Mouse (Mus musculus) sigmoid colon, adult 10 weeks (tissue): Measurements from ENCODE around the gene Clstn2. TPM values are rescaled to one million over a fixed set of nuclear protein-coding genes. Genes with fewer than 3 reads are reported as not detected.

Experiments
- polyA plus RNA-seq: library from polyadenylated mRNA; stranded (reverse); fragments of 350-450 nt; fragmentation: Illumina TruSeq; extraction: RNeasy Lipid Tissue Mini Kit (QIAGEN cat#74804); gene quantifications from one replicate; pipeline ENCODE4 v1.2.3, GENCODE M21; 2014; ENCODE audit warnings: low read depth, low replicate concordance

Clstn2 gene
- 0.32 TPM for polyA plus RNA-seq

GRCm38 (mm10) chr9:98032573-98033272 is at the start of gene Clstn2:
Gene Clstn2 (minus strand): TSS chr9:98033181.

